Mouse (Mus musculus) adrenal gland, postnatal 10 days (tissue): Measurements from ENCODE around the gene Ndufaf1. TPM values are rescaled to one million over a fixed set of nuclear protein-coding genes. Genes with fewer than 3 reads are reported as not detected.
"Not testable (repeated sequence)": the region's sequence is repeated elsewhere in the genome, so short reads cannot be mapped to it uniquely, and the experiment has no call there.

Experiments used
- DNase-seq: peaks from one replicate; pipeline ENCODE4 v3.0.0; 2021; ENCODE audit warnings: mixed read lengths
- long read RNA-seq, 2 experiments: library from polyadenylated mRNA; stranded (forward); transcript quantifications; one replicate each; pipeline ENCODE4 v2.0.0; 2021
- total RNA-seq, 2 experiments: library from RNA; stranded (reverse); gene quantifications; 2 replicates each; pipeline ENCODE4 v1.2.3; 2021

The Ndufaf1 gene
- 10 to 100 TPM; 48.7 to 60.7 TPM for total RNA-seq
- long read RNA-seq, experiment 1, transcript Ndufaf1-202 (5 exons, 1,478 nt): major isoform, 29 of 69 reads
- long read RNA-seq, experiment 1, transcript Ndufaf1-203 (5 exons, 1,308 nt): minor isoform, 20 of 69 reads
- long read RNA-seq, experiment 1, partial matches to known transcripts: 12 of 69 reads
- long read RNA-seq, experiment 1, other reads (novel, unspliced or antisense): 8 of 69 reads
- long read RNA-seq, experiment 2, transcript Ndufaf1-203 (5 exons, 1,308 nt): major isoform, 21 of 55 reads
- long read RNA-seq, experiment 2, transcript Ndufaf1-202 (5 exons, 1,478 nt): major isoform, 21 of 55 reads
- long read RNA-seq, experiment 2, partial matches to known transcripts: 3 of 55 reads
- long read RNA-seq, experiment 2, other reads (novel, unspliced or antisense): 10 of 55 reads

- peak; percentile 89 for DNase-seq
These were observed at the start of gene Ndufaf1 for GRCm38 (mm10) chr2:119662220-119663182. Ndufaf1 (minus strand) TSS chr2:119662827.

GRCm38 (mm10) chr2:119710011-119710410 lies 47.4 kb upstream of the Ndufaf1 start:
- DNase-seq: no peak

- no peak for DNase-seq
These were observed 45.0 kb upstream of the Ndufaf1 start for GRCm38 (mm10) chr2:119707676-119708075.

- no peak for DNase-seq
These were observed 40.5 kb upstream of the Ndufaf1 start for GRCm38 (mm10) chr2:119703171-119703570.

GRCm38 (mm10) chr2:119699962-119700361 lies 37.3 kb upstream of the Ndufaf1 start:
- no peak for DNase-seq

- DNase-seq: no peak
These were observed 35.8 kb upstream of the Ndufaf1 start for GRCm38 (mm10) chr2:119698472-119698871.

- DNase-seq: no peak
These were observed 33.5 kb upstream of the Ndufaf1 start for GRCm38 (mm10) chr2:119696111-119696510.

GRCm38 (mm10) chr2:119694826-119695225 lies 32.2 kb upstream of the Ndufaf1 start:
- DNase-seq: no peak

- DNase-seq: no peak
These were observed 29.5 kb upstream of the Ndufaf1 start for GRCm38 (mm10) chr2:119692003-119692701.

GRCm38 (mm10) chr2:119683706-119684105 lies 21.1 kb upstream of the Ndufaf1 start:
- no peak for DNase-seq

- no peak for DNase-seq
These were observed 13.2 kb upstream of the Ndufaf1 start for GRCm38 (mm10) chr2:119675831-119676230.

- DNase-seq: no peak
These were observed 12.7 kb upstream of the Ndufaf1 start for GRCm38 (mm10) chr2:119675215-119675784.

- DNase-seq: peak; percentile 99
These were observed 12.0 kb upstream of the Ndufaf1 start, which contains the start of gene Rtf1 for GRCm38 (mm10) chr2:119674525-119675214. Rtf1 (plus strand) TSS chr2:119675068.

GRCm38 (mm10) chr2:119669010-119669409 lies 6.4 kb upstream of the Ndufaf1 start:
- no peak for DNase-seq

- DNase-seq: not testable (repeated sequence)
These were observed 3.1 kb upstream of the Ndufaf1 start for GRCm38 (mm10) chr2:119665744-119666143.

- DNase-seq: no peak
These were observed 18.4 kb downstream of the Ndufaf1 start for GRCm38 (mm10) chr2:119644254-119644653.

- no peak for DNase-seq
These were observed 21.3 kb downstream of the Ndufaf1 start for GRCm38 (mm10) chr2:119641214-119641912.

- no peak for DNase-seq
These were observed 25.8 kb downstream of the Ndufaf1 start for GRCm38 (mm10) chr2:119636781-119637180.

GRCm38 (mm10) chr2:119621302-119621701 lies 41.3 kb downstream of the Ndufaf1 start:
- DNase-seq: no peak

- DNase-seq: not testable (repeated sequence)
These were observed 43.6 kb downstream of the Ndufaf1 start for GRCm38 (mm10) chr2:119619002-119619401.
